In genomic region chr2:112369941-112370340, GRCm38 (mm10) we compare ENCODE assay signal across 14 mouse cellular contexts. TPM values are rescaled to one million over a fixed set of nuclear protein-coding genes. Genes with fewer than 3 reads are reported as not detected.
DNase-seq lines count a peak whose midpoint lies in the region; ATAC-seq and TF ChIP-seq lines count a peak whose summit lies in the region.
"Had no signal": no experiment of that assay in that cellular context is flagged by ENCODE, and none has a peak within 500 bp of the region (broad histone marks: within the 10 kb centered on the region; RNA-seq: fewer than 3 reads in every experiment).

No protein-coding gene starts in this region.

- no peak overlapping the region for H3K4me3 ChIP-seq in liver, postnatal 0 days (ENCODE audit: low read depth, low read length)
- H3K4me3 ChIP-seq: limb, embryonic 13.5 days; midbrain, embryonic 10.5 days had no signal

- ATAC-seq in liver, postnatal 0 days: no peak

- DNase-seq in liver, postnatal 0 days: peak; percentile 22
- DNase-seq in liver: no peak
- peak; percentile 43 for DNase-seq in Muller cell, postnatal 12 days (ENCODE audit: inconsistent ontology term)
- peak; percentile 63 to 73 for DNase-seq in gastrocnemius, adult 8-10 months (ENCODE audit: low spot score in 2 of 2)
- peak; percentile 41 to 51 for DNase-seq in heart, postnatal 36 days
- DNase-seq in right cerebral cortex, postnatal 14 days: no peak
- no peak for DNase-seq in cerebellum, postnatal 4 days (ENCODE audit: low spot score in 2 of 2)
- DNase-seq: cerebellum, adult 8-10 months; kidney, postnatal 25 days; layer of hippocampus, postnatal 36 days; lung, embryonic 14.5 days; retina, postnatal 1 day had no signal

- H3K9me3 ChIP-seq in liver, postnatal 0 days (ENCODE audit: low read length): no peaks in the 10 kb centered on the region
- H3K9me3 ChIP-seq: limb, embryonic 13.5 days; midbrain, embryonic 10.5 days had no signal

- H3K9ac ChIP-seq in liver, postnatal 0 days (replicated peaks): no peak overlapping the region
- H3K9ac ChIP-seq: limb, embryonic 13.5 days; lung, embryonic 14.5 days had no signal

- 0 out of 2 replicates have a peak, but pooled peaks cover 2% of the 10 kb centered on the region for H3K36me3 ChIP-seq in liver, postnatal 0 days (replicated peaks; ENCODE audit: insufficient read depth, low read length)

- H3K4me1 ChIP-seq in liver, postnatal 0 days (ENCODE audit: insufficient read depth): peaks cover 14% of the 10 kb centered on the region

- TF ChIP-seq EP300 in liver, postnatal 0 days (IDR thresholded peaks at IDR 0.05; ENCODE audit: low read depth): no peak

- H3K4me2 ChIP-seq in liver, postnatal 0 days (ENCODE audit: low read depth, low read length): no peak overlapping the region
- H3K4me2 ChIP-seq: limb, embryonic 13.5 days; lung, embryonic 14.5 days had no signal

- H3K27ac ChIP-seq in liver, postnatal 0 days (ENCODE audit: low read depth): no peak overlapping the region
- H3K27ac ChIP-seq: limb, embryonic 13.5 days; midbrain, embryonic 10.5 days had no signal

- TF ChIP-seq CTCF in liver, postnatal 0 days (IDR thresholded peaks at IDR 0.05; ENCODE audit: low read depth): no peak

- intact Hi-C loops in heart, postnatal 36 days (cut with DNase I): loop anchor here (2.0 to 10.0 kb wide), 4 partner anchors 85 to 512 kb away; partner anchors contain the start of genes Emc7 and Nop10

- no peaks in the 10 kb centered on the region for H3K27me3 ChIP-seq in liver, postnatal 0 days (ENCODE audit: insufficient read depth, low read length)
- H3K27me3 ChIP-seq: limb, embryonic 13.5 days had no signal

- WGBS in liver, postnatal 0 days (ENCODE audit: insufficient replicate concordance): 50% methylated on average over 5 of the region's 5 CpGs

RNA-seq across cellular contexts. Expression of gene Emc4, which starts 2.1 kb away (rescaled TPM):
- 62.9 and 63.6 TPM in 2 replicates for polyA plus RNA-seq in liver, postnatal 0 days (2015; fragmentation: Nextera tagmentation; extraction: Ambion mirVana)
- 10 to 100 TPM; 72.9 to 76.0 (median 73.7) TPM for total RNA-seq in gastrocnemius, adult 8-10 months (2022)
- 10 to 100 TPM; 61.7 to 64.6 TPM for total RNA-seq in heart, postnatal 36 days (2021)

RNA-seq across cellular contexts. Expression of gene Katnbl1, which starts 9.1 kb away (rescaled TPM):
- polyA plus RNA-seq in liver, postnatal 0 days (2015; fragmentation: Nextera tagmentation; extraction: Ambion mirVana): 9.9 and 10.7 TPM in 2 replicates
- total RNA-seq in gastrocnemius, adult 8-10 months (2022): 1 to 10 TPM; 1.7 to 4.3 (median 2.0) TPM
- 1 to 10 TPM; 4.4 to 5.0 TPM for total RNA-seq in heart, postnatal 36 days (2021)

Comparison
In these comparisons a context has a peak if more than half of its experiments do, and no peak if none do; other contexts are left out.
1. DNase-seq: peak in liver, postnatal 0 days (single experiment), Muller cell, postnatal 12 days (single experiment), gastrocnemius, adult 8-10 months (2 of 2) and heart, postnatal 36 days (2 of 2); none in liver (single experiment), right cerebral cortex, postnatal 14 days (single experiment) and cerebellum, postnatal 4 days (0 of 2).